Mouse (Mus musculus) neural tube, embryonic 10.5 days (tissue): ENCODE measurements around the gene Ciz1.
A peak's percentile ranks its signal among the peaks of the same experiment; 100 is the strongest.
"Not testable (repeated sequence)": the region's sequence is repeated elsewhere in the genome, so short reads cannot be mapped to it uniquely, and the experiment has no call there.

ENCODE experiments used
- DNase-seq: peaks from one replicate; pipeline ENCODE4 v3.0.0-alpha.2; 2017; ENCODE audit warnings: low spot score; ENCODE audit errors: extremely low spot score

The Ciz1 gene

GRCm38 (mm10) chr2:32347019-32347418, 5.1 kb upstream of the Ciz1 start:
- no peak for DNase-seq

- no peak for DNase-seq
Observed at GRCm38 (mm10) chr2:32348311-32348710, 3.8 kb upstream of the Ciz1 start.

- no peak for DNase-seq
Observed at GRCm38 (mm10) chr2:32349625-32350255, 2.4 kb upstream of the Ciz1 start.

GRCm38 (mm10) chr2:32350471-32351051, 1.6 kb upstream of the Ciz1 start:
- DNase-seq = no peak

- no peak for DNase-seq
Observed at GRCm38 (mm10) chr2:32351471-32351961, 611 bp upstream of the Ciz1 start.

- DNase-seq = peak; percentile 96
Observed at GRCm38 (mm10) chr2:32353007-32353542, 948 bp downstream of the Ciz1 start, which contains the start of gene Dnm1. Gene Dnm1 (minus strand): TSS chr2:32353338.

- no peak for DNase-seq
Observed at GRCm38 (mm10) chr2:32353836-32354235, 1.7 kb downstream of the Ciz1 start.

GRCm38 (mm10) chr2:32354336-32354895, 2.3 kb downstream of the Ciz1 start:
- no peak for DNase-seq

- no peak for DNase-seq
Observed at GRCm38 (mm10) chr2:32356216-32356615, 4.1 kb downstream of the Ciz1 start.

- DNase-seq = no peak
Observed at GRCm38 (mm10) chr2:32357710-32358109, 5.6 kb downstream of the Ciz1 start.

- no peak for DNase-seq
Observed at GRCm38 (mm10) chr2:32358381-32358780, 6.3 kb downstream of the Ciz1 start.

GRCm38 (mm10) chr2:32360741-32361140, 8.6 kb downstream of the Ciz1 start:
- DNase-seq = peak; percentile 76

GRCm38 (mm10) chr2:32361437-32361836, 9.3 kb downstream of the Ciz1 start:
- DNase-seq = peak; percentile 59

- DNase-seq = not testable (repeated sequence)
Observed at GRCm38 (mm10) chr2:32362274-32362673, 10.1 kb downstream of the Ciz1 start.

GRCm38 (mm10) chr2:32362817-32363340, 10.8 kb downstream of the Ciz1 start:
- DNase-seq = peak; percentile 93

GRCm38 (mm10) chr2:32363376-32364106, 11.4 kb downstream of the Ciz1 start:
- no peak for DNase-seq

- DNase-seq = no peak
Observed at GRCm38 (mm10) chr2:32364121-32364520, 12.0 kb downstream of the Ciz1 start.

- no peak for DNase-seq
Observed at GRCm38 (mm10) chr2:32367315-32367714, 15.2 kb downstream of the Ciz1 start.

- DNase-seq = no peak
Observed at GRCm38 (mm10) chr2:32374191-32374590, 22.1 kb downstream of the Ciz1 start.

GRCm38 (mm10) chr2:32375317-32375940, 23.3 kb downstream of the Ciz1 start:
- DNase-seq = no peak

GRCm38 (mm10) chr2:32376963-32377362, 24.8 kb downstream of the Ciz1 start:
- DNase-seq = no peak
